Mouse (Mus musculus): ENCODE data around the gene Fam83d. TPM values are rescaled to one million over a fixed set of nuclear protein-coding genes. Genes with fewer than 3 reads are reported as not detected.

The Fam83d gene
- polyA plus RNA-seq, 1 experiment from 2014 or later = 59.7 TPM

DNA sequence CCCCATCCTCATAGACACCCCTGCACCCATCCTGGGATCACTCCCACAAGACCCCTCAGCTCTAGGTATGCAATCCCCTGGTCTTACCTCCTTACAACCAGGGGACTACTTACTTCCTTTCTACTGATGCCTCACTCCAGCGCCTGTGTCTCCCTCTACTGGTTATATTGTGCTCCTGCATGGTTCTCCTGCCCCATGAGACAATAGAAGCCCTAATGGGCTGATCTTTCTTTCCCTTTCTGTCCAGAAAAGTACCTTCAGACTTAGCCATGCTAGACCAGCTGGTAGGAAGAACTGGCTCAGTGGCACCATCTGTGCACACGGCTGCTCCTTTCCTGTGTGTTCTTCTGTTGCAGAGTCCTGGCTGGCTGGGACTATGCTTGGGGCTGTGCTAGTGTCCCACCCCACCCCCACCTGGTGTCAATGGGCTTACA, 22.8 kb upstream of the Fam83d start:
- Histone ChIP-seq H3K27ac (ENCODE audit: poor library complexity, severe bottlenecking) (no peak overlapping the region), H3K9me3 (replicated peaks) (peaks cover 3% of the 10 kb centered on the region; the same call in 1 of the 2 replicates), H3K9ac (no peak overlapping the region), H3K4me2 (no peak overlapping the region), H3K36me3 (peaks cover 10% of the 10 kb centered on the region), H3K4me1 (replicated peaks) (peaks cover 14% of the 10 kb centered on the region), H3K4me3 (no peak overlapping the region), H3K27me3 (replicated peaks) (no peaks in the 10 kb centered on the region)
- 18% methylated on average over 2 of the region's 2 CpGs for WGBS
- ATAC-seq (ENCODE audit: insufficient number of reproducible peaks, low FRiP score) = peak; percentile 56; the same call in 1 of the 2 replicates

DNA sequence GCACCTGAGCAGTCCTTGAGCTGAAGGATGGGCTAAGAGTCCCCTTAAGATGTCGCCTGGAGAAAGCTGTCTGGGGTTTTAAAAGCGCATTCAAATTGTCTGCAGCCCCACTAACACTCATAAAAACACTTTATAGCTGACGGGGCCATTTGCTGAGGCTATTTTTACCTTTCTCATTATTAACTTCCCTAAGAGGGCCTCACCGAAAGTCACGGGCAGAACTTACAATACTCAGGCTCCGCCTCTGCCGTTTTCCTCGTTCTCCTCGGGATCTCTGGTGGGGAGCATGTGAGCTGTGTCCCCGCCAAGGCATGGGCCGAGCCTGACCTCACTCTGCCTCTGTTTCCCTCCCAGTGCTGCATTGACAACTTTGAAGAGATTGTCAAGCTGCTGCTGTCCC, 21.7 kb upstream of the Fam83d start:
- 64% methylated on average over 11 of the region's 11 CpGs for WGBS
- Histone ChIP-seq H3K4me2 (peak overlapping the region; percentile 17; the same call in 1 of the 2 replicates), H3K9ac (peak overlapping the region; percentile 43; the same call in 1 of the 2 replicates), H3K9me3 (replicated peaks) (peaks cover 3% of the 10 kb centered on the region; the same call in 1 of the 2 replicates), H3K27me3 (replicated peaks) (no peaks in the 10 kb centered on the region), H3K36me3 (peaks cover 10% of the 10 kb centered on the region), H3K4me3 (no peak overlapping the region), H3K4me1 (replicated peaks) (peaks cover 14% of the 10 kb centered on the region), H3K27ac (ENCODE audit: poor library complexity, severe bottlenecking) (no peak overlapping the region)
- no peak for ATAC-seq (ENCODE audit: insufficient number of reproducible peaks, low FRiP score)

DNA sequence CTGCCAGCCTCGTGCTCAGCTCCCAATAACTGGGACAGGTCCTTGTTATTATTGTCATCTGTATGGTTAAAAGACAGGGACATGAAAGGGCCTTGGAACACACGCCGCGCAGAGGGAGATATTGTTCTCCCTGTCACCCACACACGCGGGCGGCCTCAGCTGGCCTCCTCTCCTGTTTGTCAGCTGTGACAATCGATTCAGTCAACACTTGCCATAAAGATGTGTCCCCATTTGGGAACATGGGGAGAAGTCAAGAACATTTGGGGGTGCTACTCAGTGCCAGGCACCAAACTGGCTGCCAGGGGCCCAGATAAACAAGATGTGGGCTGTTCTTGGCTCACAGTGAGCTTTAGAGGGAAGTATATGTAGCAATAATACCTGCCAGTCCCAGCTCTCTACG, 18.5 kb upstream of the Fam83d start:
- H3K27me3 ChIP-seq (replicated peaks) = no peaks in the 10 kb centered on the region
- H3K4me1 ChIP-seq (replicated peaks) = peaks cover 14% of the 10 kb centered on the region
- no peak overlapping the region for H3K27ac ChIP-seq (ENCODE audit: poor library complexity, severe bottlenecking)
- no peak overlapping the region for H3K4me2 ChIP-seq
- H3K9me3 ChIP-seq (replicated peaks) = no peaks in the 10 kb centered on the region
- H3K4me3 ChIP-seq = no peak overlapping the region
- no peaks in the 10 kb centered on the region for H3K36me3 ChIP-seq
- no peak overlapping the region for H3K9ac ChIP-seq
- ATAC-seq (ENCODE audit: insufficient number of reproducible peaks, low FRiP score) = no peak
- 87% methylated on average over 9 of the region's 9 CpGs for WGBS

DNA sequence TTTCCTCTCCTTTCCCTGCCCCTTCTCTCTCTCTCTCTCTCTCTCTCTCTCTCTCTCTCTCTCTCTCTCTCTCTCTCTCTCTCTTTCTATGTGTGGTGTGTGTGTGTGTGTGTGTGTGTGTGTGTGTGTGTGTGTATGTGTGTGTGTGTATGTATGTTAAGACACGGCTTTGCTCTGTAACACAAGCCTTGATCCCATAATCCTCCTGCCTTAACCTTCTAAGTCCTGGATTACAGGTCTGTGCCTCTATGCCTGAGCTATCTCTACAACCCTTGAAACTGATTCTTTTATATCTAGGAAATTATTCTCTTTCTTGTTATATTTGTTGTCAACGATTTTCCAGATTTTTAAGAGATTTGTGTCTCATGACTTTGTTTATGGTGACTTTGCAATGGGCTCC, 7.7 kb upstream of the Fam83d start:
- WGBS = 63% methylated on average over 2 of the region's 2 CpGs
- Histone ChIP-seq H3K27me3 (replicated peaks) (no peaks in the 10 kb centered on the region), H3K9me3 (replicated peaks) (no peaks in the 10 kb centered on the region), H3K9ac (no peak overlapping the region), H3K27ac (ENCODE audit: poor library complexity, severe bottlenecking) (no peak overlapping the region), H3K4me2 (no peak overlapping the region), H3K4me1 (replicated peaks) (no peaks in the 10 kb centered on the region), H3K4me3 (no peak overlapping the region), H3K36me3 (no peaks in the 10 kb centered on the region)
- ATAC-seq (ENCODE audit: insufficient number of reproducible peaks, low FRiP score) = no peak

DNA sequence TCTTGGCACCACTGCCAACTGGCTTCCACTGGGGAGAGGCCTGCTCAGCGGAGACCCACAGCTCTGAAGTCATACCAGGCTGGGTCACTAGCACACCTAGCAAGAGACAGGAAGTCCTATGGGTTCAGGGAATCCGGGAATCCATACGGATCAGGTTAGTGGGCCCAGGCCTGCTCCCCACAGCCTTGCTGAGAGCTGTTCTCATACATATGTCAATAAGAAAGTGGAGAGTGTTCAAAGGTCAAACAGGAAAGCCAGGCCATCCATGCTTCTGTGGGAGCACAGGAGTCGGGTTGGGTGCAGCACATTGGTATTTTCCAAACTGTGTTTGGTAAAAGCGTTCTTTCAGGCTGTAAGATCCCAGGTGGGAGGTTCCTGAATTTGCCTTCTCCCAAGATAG, 5.6 kb upstream of the Fam83d start:
- Histone ChIP-seq H3K9me3 (replicated peaks) (no peaks in the 10 kb centered on the region), H3K27ac (ENCODE audit: poor library complexity, severe bottlenecking) (no peak overlapping the region)
- no peak for ATAC-seq (ENCODE audit: insufficient number of reproducible peaks, low FRiP score)

DNA sequence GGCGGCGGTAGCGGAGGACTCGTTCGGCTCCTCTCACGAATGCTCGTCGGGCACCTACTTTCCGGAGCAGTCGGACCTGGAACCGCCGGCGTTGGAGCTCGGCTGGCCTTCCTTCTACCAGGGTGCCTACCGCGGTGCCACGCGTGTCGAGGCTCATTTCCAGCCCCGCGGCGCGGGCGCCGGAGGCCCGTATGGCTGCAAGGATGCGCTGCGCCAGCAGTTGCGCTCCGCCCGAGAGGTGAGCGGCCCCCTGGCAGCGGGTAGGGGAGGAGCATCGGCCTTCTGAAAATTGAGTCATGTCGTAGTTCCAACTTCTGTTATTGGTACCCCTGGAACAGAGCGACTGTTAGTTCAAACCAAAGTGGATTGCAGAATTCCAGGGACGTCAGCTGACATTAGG, 457 bp downstream of the Fam83d start:
- H3K4me1 ChIP-seq (replicated peaks) = peaks cover 51% of the 10 kb centered on the region
- peak overlapping the region; percentile 88 for H3K9ac ChIP-seq
- H3K27ac ChIP-seq (ENCODE audit: poor library complexity, severe bottlenecking) = peak overlapping the region; percentile 84
- H3K4me3 ChIP-seq = peak overlapping the region; percentile 85
- no peaks in the 10 kb centered on the region for H3K27me3 ChIP-seq (replicated peaks)
- ATAC-seq (ENCODE audit: insufficient number of reproducible peaks, low FRiP score) = peak; percentile 15; the same call in 1 of the 2 replicates
- peak overlapping the region; percentile 91 for H3K4me2 ChIP-seq
- 0% methylated on average over 37 of the region's 37 CpGs for WGBS
- H3K36me3 ChIP-seq = 0 out of 2 replicates have a peak, but pooled peaks cover 5% of the 10 kb centered on the region
- no peaks in the 10 kb centered on the region for H3K9me3 ChIP-seq (replicated peaks)

More for the DNA sequence above, 5.6 kb upstream of the Fam83d start:
- H3K36me3 ChIP-seq = no peaks in the 10 kb centered on the region
- peaks cover 2% of the 10 kb centered on the region for H3K4me1 ChIP-seq (replicated peaks)
- no peak overlapping the region for H3K4me2 ChIP-seq
- H3K9ac ChIP-seq = no peak overlapping the region
- WGBS = 78% methylated on average over 5 of the region's 5 CpGs
- no peaks in the 10 kb centered on the region for H3K27me3 ChIP-seq (replicated peaks)
- H3K4me3 ChIP-seq = no peak overlapping the region

DNA sequence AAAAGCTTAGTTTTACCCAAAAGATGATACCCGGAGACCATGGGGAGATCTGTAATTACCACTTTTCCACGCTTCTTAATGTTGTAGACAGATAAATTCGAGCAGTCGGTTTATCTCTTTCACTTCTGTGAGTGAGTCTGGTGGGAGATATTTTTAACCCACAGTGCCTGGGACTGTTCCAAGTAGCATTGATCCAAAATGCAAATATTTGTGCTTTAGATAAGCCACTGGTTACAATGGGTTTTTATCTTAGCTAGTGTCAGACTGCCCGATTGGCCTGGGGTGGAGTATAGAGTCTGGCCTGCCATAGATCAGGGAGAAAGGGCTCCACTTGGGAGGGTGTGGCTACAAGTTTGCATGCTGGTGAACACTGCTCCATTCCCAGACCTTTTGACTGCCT, 878 bp downstream of the Fam83d start:
- H3K36me3 ChIP-seq = 0 out of 2 replicates have a peak, but pooled peaks cover 5% of the 10 kb centered on the region
- WGBS = 3% methylated on average over 5 of the region's 5 CpGs
- peak overlapping the region; percentile 88 for H3K9ac ChIP-seq
- no peaks in the 10 kb centered on the region for H3K9me3 ChIP-seq (replicated peaks)
- H3K27me3 ChIP-seq (replicated peaks) = no peaks in the 10 kb centered on the region
- peak overlapping the region; percentile 84 for H3K27ac ChIP-seq (ENCODE audit: poor library complexity, severe bottlenecking)
- H3K4me1 ChIP-seq (replicated peaks) = peaks cover 51% of the 10 kb centered on the region
- 0 out of 2 replicates have a peak, but pooled peaks have one; percentile 12 for ATAC-seq (ENCODE audit: insufficient number of reproducible peaks, low FRiP score)
- peak overlapping the region; percentile 91 for H3K4me2 ChIP-seq
- peak overlapping the region; percentile 85 for H3K4me3 ChIP-seq

DNA sequence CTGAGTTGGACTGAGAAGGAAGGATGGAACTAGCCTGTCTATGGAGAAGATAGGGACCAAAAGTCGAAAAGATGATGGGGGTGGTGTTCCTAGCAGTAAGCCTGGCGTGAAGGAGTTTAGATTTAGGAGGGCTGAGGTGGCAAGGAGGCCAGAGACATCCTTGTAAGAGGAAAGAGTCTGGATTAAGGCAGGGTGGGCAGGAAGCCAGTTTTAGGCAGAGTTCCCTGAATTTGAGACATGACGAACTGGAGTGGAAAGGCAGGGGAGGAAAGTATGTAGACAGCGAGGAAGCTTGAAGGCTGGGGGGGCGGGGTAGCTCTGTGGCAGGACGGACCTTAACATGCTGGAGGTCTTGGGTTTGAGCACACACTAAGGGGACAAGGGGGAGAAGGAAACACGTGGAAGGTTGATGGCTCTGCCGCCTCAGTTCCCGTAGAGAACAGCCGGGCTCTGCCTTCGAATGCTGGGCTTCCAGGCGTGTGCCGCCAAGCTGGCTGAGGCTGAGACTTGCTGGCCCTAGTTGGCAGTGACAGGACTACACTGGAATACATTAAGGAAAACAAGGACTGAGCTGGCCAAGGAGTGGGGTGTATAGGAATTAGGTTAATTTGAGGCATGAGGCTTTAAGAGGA, 2.3 kb downstream of the Fam83d start:
- 34% methylated on average over 13 of the region's 13 CpGs for WGBS
- peaks cover 59% of the 10 kb centered on the region for H3K4me1 ChIP-seq (replicated peaks)
- H3K4me2 ChIP-seq = peak overlapping the region; percentile 91
- no peaks in the 10 kb centered on the region for H3K9me3 ChIP-seq (replicated peaks)
- no peak for ATAC-seq (ENCODE audit: insufficient number of reproducible peaks, low FRiP score)
- 0 out of 2 replicates have a peak, but pooled peaks cover 5% of the 10 kb centered on the region for H3K36me3 ChIP-seq
- H3K4me3 ChIP-seq = peak overlapping the region; percentile 85
- H3K9ac ChIP-seq = peak overlapping the region; percentile 88
- no peaks in the 10 kb centered on the region for H3K27me3 ChIP-seq (replicated peaks)
- H3K27ac ChIP-seq (ENCODE audit: poor library complexity, severe bottlenecking) = peak overlapping the region; percentile 6; the same call in 1 of the 2 replicates

DNA sequence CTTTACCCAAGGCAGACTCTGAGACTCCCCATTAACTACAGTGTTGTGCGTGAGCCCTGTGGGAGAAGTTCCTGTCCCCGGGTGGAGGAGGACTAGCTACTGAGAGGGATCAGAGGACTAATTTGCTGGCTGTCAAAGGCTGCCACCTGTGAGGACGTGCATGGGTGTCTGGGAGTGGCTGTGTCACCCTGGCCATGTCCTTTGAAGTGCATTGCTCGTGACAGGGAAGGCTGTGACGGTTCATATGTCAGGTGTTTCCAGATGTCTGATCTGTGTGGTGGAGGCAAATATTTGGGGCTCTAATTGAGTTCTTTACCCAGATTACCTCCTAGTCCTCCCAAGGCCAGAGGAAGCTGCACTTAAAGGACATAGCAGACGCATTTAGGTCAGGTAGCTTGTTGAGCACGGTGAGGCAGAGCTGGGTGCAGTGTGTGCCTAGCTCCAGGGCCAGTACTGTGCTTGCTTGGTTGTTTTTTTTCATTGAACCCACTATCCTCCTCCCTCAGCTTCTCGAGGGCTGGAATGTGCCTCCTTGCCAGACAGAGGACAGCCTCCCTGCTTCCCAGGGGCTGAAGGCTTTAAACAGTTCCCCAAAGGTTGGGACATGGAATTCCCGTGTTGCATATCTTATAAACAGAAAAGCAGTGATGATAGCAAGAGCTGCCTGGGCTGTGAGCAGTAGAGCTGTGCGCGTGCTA, 3.3 kb downstream of the Fam83d start:
- peak overlapping the region; percentile 85 for H3K4me3 ChIP-seq

DNA sequence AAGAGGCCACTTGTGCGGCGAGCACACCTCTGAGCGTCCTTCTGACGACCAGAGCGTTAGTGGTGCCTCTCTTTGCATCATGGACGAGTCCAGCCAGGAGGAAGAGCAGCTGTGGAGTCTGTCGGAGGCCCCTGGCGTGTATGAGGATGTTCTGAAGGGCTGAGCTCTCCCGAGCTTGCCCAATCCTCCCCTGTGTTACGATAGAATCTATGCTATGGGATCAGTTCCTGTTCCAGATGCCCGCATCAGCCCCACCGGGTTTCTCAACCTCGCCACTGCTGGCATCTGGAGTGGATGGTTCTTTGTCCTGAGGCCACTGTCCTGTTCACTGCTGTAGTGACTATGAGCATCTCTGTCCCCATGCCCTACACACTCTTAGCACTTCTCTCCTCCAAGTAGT, 4.9 kb downstream of the Fam83d start:
- no peak overlapping the region for H3K4me2 ChIP-seq
- H3K4me3 ChIP-seq = no peak overlapping the region
- no peaks in the 10 kb centered on the region for H3K27me3 ChIP-seq (replicated peaks)
- H3K27ac ChIP-seq (ENCODE audit: poor library complexity, severe bottlenecking) = no peak overlapping the region
- H3K4me1 ChIP-seq (replicated peaks) = peaks cover 78% of the 10 kb centered on the region
- 76% methylated on average over 13 of the region's 13 CpGs for whole genome bisulfite sequencing
- no peak overlapping the region for H3K9ac ChIP-seq
- ATAC-seq (ENCODE audit: insufficient number of reproducible peaks, low FRiP score) = no peak
- H3K9me3 ChIP-seq (replicated peaks) = no peaks in the 10 kb centered on the region
- H3K36me3 ChIP-seq = 0 out of 2 replicates have a peak, but pooled peaks cover 8% of the 10 kb centered on the region

More for the DNA sequence above, 3.3 kb downstream of the Fam83d start:
- Histone ChIP-seq H3K36me3 (0 out of 2 replicates have a peak, but pooled peaks cover 7% of the 10 kb centered on the region), H3K27me3 (replicated peaks) (no peaks in the 10 kb centered on the region), H3K9ac (peak overlapping the region; percentile 88), H3K27ac (ENCODE audit: poor library complexity, severe bottlenecking) (no peak overlapping the region; the same call in 1 of the 2 replicates), H3K9me3 (replicated peaks) (no peaks in the 10 kb centered on the region), H3K4me1 (replicated peaks) (peaks cover 68% of the 10 kb centered on the region), H3K4me2 (peak overlapping the region; percentile 91)
- ATAC-seq (ENCODE audit: insufficient number of reproducible peaks, low FRiP score) = no peak
- 36% methylated on average over 11 of the region's 11 CpGs for WGBS

DNA sequence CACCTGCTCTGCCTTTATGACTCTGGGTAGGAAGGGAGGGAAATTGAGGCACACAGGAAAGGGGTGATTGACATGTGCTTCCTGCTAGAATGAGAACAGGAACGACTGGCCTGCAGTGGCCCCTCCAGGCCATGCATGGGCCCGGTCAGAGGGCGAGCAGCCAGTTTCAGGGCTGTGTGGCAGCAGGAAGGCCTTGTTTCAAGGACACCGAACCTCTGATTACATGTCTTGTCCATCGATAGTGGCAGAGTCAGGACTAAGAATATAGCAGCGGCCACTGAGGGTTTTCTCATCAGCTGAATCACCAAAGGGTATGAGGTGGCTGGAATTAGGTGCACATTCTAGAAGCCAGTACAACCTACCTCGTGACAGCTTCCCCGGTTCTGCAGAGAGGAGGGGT, 7.0 kb downstream of the Fam83d start:
- no peak for ATAC-seq (ENCODE audit: insufficient number of reproducible peaks, low FRiP score)
- Histone ChIP-seq H3K36me3 (peaks cover 12% of the 10 kb centered on the region), H3K27ac (ENCODE audit: poor library complexity, severe bottlenecking) (no peak overlapping the region), H3K4me3 (no peak overlapping the region), H3K4me2 (peak overlapping the region; percentile 41; the same call in 1 of the 2 replicates), H3K9me3 (replicated peaks) (no peaks in the 10 kb centered on the region), H3K9ac (0 out of 2 replicates have a peak overlapping the region, but pooled peaks have one; percentile 6), H3K4me1 (replicated peaks) (peaks cover 76% of the 10 kb centered on the region), H3K27me3 (replicated peaks) (no peaks in the 10 kb centered on the region)
- WGBS = 36% methylated on average over 8 of the region's 8 CpGs
